Mouse (Mus musculus) heart, embryonic 13.5 days (tissue): ENCODE measurements around the gene Slc22a15. TPM values are rescaled to one million over a fixed set of nuclear protein-coding genes. Genes with fewer than 3 reads are reported as not detected.

Source experiments
- ATAC-seq: fragments of 200-750 bp; cut with Nextera tagmentation; 2 replicates; pipeline ENCODE4 v1.8.0; 2017; ENCODE audit warnings: moderate TSS enrichment; ENCODE audit not compliant: insufficient number of reproducible peaks, low FRiP score, low TSS enrichment; ENCODE audit errors: extremely low read depth
- H3K27ac ChIP-seq: fragments of 300-500 bp; sonication (generic); replicated peaks from 2 replicates; pipeline ENCODE4 v1.5.1; 2015; ENCODE audit warnings: moderate library complexity, mild to moderate bottlenecking, inconsistent platforms
- H3K27me3 ChIP-seq: fragments of 300-500 bp; sonication (generic); replicated peaks from 2 replicates; pipeline ENCODE4 v1.6.1; 2015; ENCODE audit warnings: mild to moderate bottlenecking, inconsistent platforms
- H3K36me3 ChIP-seq: fragments of 300-500 bp; sonication (generic); 2 replicates; pipeline ENCODE4 v1.6.1; 2015; ENCODE audit warnings: mild to moderate bottlenecking, inconsistent platforms
- H3K4me1 ChIP-seq: fragments of 300-500 bp; sonication (generic); 2 replicates; pipeline ENCODE4 v1.6.1; 2015; ENCODE audit warnings: inconsistent platforms
- H3K4me2 ChIP-seq: fragments of 300-500 bp; sonication (generic); 2 replicates; pipeline ENCODE4 v1.6.1; 2015; ENCODE audit warnings: inconsistent platforms, mild to moderate bottlenecking, moderate library complexity
- H3K4me3 ChIP-seq: fragments of 300-500 bp; sonication (generic); 2 replicates; pipeline ENCODE4 v1.5.1; 2015; ENCODE audit warnings: moderate library complexity, mild to moderate bottlenecking, inconsistent platforms
- H3K9ac ChIP-seq: fragments of 300-500 bp; sonication (generic); 2 replicates; pipeline ENCODE4 v1.6.1; 2015; ENCODE audit warnings: inconsistent platforms, mild to moderate bottlenecking, moderate library complexity
- H3K9me3 ChIP-seq: fragments of 300-500 bp; sonication (generic); 2 replicates; pipeline ENCODE4 v1.6.1; 2016; ENCODE audit warnings: inconsistent platforms
- WGBS: fragments of 180-500 bp; shearing (Covaris S2); methylation state at CpG from one replicate; pipeline ENCODE4 v1.1.7; 2015; ENCODE audit warnings: mixed read lengths; 5-methylcytosine and 5-hydroxymethylcytosine counted together
- polyA plus RNA-seq: library from polyadenylated mRNA; unstranded; fragments of >200 nt; fragmentation: Nextera tagmentation; extraction: Ambion mirVana; gene quantifications from 2 replicates; pipeline ENCODE4 v1.2.1, GENCODE M21; 2015

Gene Slc22a15
- polyA plus RNA-seq, 1 experiment from 2014 or later, result 5.2 TPM

DNA sequence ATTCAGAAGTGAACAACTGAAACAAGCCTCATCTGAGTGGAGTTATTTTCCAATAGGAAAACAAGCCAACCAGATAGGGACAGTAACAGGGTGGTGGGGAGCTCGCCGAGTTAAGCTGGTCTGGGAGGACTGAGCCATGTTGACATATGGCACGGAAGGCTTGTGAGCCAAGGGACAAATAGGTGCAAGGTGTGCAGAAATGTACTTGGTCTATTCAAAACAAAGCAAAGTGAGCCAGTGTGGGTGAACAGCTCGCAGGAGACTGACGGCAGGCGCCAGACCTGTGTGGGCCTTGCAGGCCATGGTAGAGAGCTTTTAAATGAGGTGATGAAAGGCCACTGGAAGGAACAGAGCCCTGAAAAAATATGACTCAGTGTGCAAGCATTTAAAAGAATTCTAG is 116.6 kb downstream of the Slc22a15 start:
- Histone ChIP-seq H3K4me1 (peaks cover 56% of the 10 kb centered on the region), H3K9me3 (no peaks in the 10 kb centered on the region), H3K4me2 (no peak overlapping the region; the same call in 1 of the 2 replicates), H3K4me3 (no peak overlapping the region), H3K36me3 (no peaks in the 10 kb centered on the region), H3K9ac (peak overlapping the region; percentile 62), H3K27me3 (no peaks in the 10 kb centered on the region), H3K27ac (peak overlapping the region; percentile 56)
- 51% methylated on average over 6 of the region's 6 CpGs for WGBS
- ATAC-seq, result no peak

DNA sequence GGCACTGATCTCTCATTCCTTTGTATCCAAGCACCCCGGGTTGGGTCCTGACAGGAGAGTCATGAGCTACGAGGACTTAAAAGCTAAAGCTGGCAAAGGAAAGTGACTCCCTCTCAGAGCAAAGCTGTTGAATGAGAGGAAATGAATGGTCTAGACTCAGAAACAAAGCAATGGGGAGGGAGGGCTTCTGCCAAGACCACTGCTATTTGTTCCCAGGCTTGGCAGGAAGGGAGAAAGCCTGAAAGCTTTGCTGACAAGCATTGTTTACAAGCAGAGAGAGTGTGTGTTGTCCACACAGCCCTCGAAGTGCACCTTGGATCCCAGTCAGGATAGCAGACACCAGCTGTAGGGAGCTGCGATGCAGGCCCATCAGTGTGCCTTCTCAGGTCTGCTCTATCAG is 117.3 kb downstream of the Slc22a15 start:
- no peak overlapping the region for H3K4me3 ChIP-seq
- no peak overlapping the region for H3K4me2 ChIP-seq
- peak overlapping the region; percentile 62 for H3K9ac ChIP-seq
- peak overlapping the region; percentile 56 for H3K27ac ChIP-seq
- no peaks in the 10 kb centered on the region for H3K9me3 ChIP-seq
- no peaks in the 10 kb centered on the region for H3K27me3 ChIP-seq
- no peak for ATAC-seq
- H3K36me3 ChIP-seq, result no peaks in the 10 kb centered on the region
- H3K4me1 ChIP-seq, result peaks cover 64% of the 10 kb centered on the region
- 46% methylated on average over 4 of the region's 4 CpGs for WGBS

- WGBS, result 4% methylated on average over 16 of the region's 16 CpGs
- H3K27ac ChIP-seq, result peak overlapping the region; percentile 99
- H3K4me2 ChIP-seq, result peak overlapping the region; percentile 46
- no peaks in the 10 kb centered on the region for H3K36me3 ChIP-seq
- H3K4me3 ChIP-seq, result no peak overlapping the region
- H3K9me3 ChIP-seq, result no peaks in the 10 kb centered on the region
- peak; percentile 10; the same call in 1 of the 2 replicates for ATAC-seq
- no peaks in the 10 kb centered on the region for H3K27me3 ChIP-seq
- H3K9ac ChIP-seq, result peak overlapping the region; percentile 62; the same call in 1 of the 2 replicates
- peaks cover 71% of the 10 kb centered on the region for H3K4me1 ChIP-seq
Measured at GRCm38 (mm10) chr3:101806149-101806548, 118.1 kb downstream of the Slc22a15 start.

Other genes starting within 250 kb of the Slc22a15 start
- gene Mab21l3, start 75.5 kb downstream of the Slc22a15 start, polyA plus RNA-seq, result 0.28 and 0.55 TPM in 2 replicates
- gene Nhlh2, start 85.6 kb upstream of the Slc22a15 start, polyA plus RNA-seq, result not detected in 2 replicates
- 196 and 217 TPM in 2 replicates for gene Casq2, start 162.0 kb upstream of the Slc22a15 start, polyA plus RNA-seq